Mouse (Mus musculus) heart, adult 9 months (tissue): ENCODE measurements around the gene Cd3e.
"Not testable (repeated sequence)": the region's sequence is repeated elsewhere in the genome, so short reads cannot be mapped to it uniquely, and the experiment has no call there.

Source experiments
- DNase-seq, 2 experiments: peaks; one replicate each; pipeline ENCODE4 v3.0.0; 2022; ENCODE audit warnings: low spot score in 2 of 2

Gene Cd3e

GRCm38 (mm10) chr9:44979806-44980205 is 29.6 kb downstream of the Cd3e start:
- no peak for DNase-seq

- DNase-seq, result no peak
These were observed 31.6 kb downstream of the Cd3e start for GRCm38 (mm10) chr9:44977813-44978212.

DNA sequence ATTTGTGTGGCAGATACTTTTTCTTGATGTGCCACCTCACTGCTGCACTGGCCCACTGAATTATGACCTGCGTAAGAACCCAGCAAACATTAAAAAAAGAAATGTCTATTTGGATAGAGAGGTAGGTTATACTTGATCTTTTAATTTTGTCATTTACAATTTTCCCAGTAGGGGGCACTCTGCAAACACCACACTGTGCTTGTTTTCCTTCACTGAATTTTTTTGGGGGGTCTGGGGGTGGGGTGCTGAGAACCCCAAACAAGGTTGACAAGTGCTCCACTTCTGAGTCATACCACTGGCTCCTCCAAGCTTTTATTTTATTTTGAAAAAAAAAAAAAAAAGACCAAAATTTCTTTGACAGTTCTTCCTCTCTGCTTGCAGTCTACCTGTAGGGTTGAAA is 40.0 kb downstream of the Cd3e start:
- no peak for DNase-seq

DNA sequence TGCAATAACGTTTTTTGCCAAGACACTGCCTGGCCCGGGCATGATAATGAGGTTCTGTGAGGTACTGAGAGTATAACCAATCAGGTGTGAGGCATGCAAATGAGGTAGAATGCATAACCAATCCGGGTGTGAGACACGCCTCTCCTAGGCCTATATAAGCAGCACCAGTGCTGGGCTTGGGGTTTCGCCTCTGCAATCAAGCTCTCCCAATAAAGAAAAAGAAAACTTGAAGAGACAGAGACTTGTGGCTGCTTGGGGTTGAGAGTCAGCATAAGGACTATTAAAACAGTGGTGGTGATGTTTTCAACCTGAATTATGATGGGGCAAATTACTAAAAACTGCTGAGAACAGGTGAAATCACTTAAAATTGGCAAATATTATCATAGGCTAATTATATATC is 41.7 kb downstream of the Cd3e start:
- DNase-seq, result not testable (repeated sequence)

DNA sequence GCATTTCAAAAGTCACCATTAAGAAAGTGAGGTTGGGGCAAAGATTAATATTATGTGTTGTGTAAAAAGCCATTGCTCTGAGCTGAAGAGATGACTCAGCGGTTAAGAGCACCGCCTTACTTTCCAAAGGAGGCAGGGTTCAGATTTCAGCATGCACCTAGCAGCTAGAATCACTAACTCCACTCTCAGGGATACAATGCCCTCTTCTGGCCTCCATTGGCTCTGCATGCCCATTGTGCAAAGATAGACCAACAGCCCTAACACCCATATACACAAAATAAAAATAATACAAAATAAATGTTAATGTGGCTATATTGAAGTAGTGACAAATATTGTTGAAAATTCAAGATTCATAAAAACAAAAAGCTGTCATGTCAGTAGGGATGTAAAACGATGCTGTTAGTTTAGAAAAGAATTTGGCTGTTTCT is 42.6 kb downstream of the Cd3e start:
- peak; percentile 64 to 84 for DNase-seq

- DNase-seq, result no peak
These were observed 43.5 kb downstream of the Cd3e start for GRCm38 (mm10) chr9:44965833-44966466.

DNA sequence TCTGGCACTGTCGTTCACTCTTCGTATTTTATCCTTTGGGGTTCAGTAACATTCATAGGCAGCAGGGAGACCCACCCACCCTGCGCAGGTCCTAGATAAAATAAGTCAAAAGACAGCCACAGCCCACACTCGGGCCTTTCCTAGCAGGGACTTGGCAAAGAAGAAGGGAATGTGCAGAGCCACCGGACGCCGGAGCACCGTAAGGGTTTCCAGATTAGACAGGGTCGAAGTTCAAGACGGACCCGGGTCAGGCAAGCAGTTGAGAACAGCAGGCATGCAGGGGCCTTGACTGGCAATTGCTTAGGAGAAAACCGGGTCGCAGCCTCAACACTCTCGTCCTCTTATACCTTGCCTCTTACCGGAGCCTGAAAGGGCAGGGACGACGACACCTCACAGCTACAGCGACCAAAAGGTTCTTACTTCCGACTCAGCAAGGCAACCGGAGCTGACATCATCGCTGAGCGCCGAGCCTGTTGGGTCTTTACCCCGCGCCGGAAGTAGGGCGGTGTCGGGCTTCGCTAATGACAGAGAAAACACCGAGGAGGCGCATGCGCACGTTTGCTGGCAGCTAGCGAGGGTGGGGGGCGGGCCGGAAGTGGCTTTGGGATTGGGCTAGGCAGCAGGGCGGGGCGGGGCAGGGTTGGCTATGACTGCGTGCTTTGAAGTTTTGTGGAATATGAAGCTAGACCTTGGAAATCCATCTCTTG is 44.1 kb downstream of the Cd3e start, which contains the start of gene Ube4a:
Gene Ube4a (minus strand): TSS at position 475 of the 707 bp plus-strand sequence.
- DNase-seq, result peak; percentile 95 to 98

GRCm38 (mm10) chr9:44954432-44954831 is 55.0 kb downstream of the Cd3e start:
- no peak for DNase-seq
